Mouse (Mus musculus) ES-Bruce4 (cell line): ENCODE measurements around the gene Slc19a1.

Experiments
- CTCF ChIP-seq: IDR thresholded peaks from one replicate; pipeline ENCODE4 v1.8.1; 2011; ENCODE audit warnings: low read depth, low read length
- POLR2A ChIP-seq: IDR thresholded peaks from one replicate; pipeline ENCODE4 v1.8.1; 2011; ENCODE audit warnings: low read length; ENCODE audit not compliant: insufficient read depth

- no peak for TF ChIP-seq POLR2A
- no peak for TF ChIP-seq CTCF
These were observed 1.4 kb upstream of the Slc19a1 start for GRCm38 (mm10) chr10:77030666-77031065.
